Mouse (Mus musculus): Measurements from ENCODE around the gene Tenm2.

The Tenm2 gene

DNA sequence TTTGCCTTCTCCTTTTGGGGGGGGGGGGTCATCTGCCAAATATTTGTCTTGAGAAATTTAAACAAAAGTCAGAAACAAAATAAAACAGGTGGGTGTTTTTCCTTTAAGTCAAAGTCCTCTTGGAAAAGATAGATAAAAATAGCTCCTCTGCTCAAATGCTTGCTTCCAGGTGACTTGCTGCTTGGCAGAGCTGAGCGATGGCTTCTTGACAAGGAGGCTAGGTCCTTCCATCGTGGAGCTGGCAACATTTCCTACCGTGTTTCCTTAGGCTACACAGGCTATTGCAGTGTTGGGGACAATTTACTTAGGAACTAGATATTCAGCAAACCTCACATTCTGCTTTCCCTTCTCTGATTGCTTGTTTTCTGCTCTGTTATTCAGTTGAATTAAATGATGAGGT is 342.7 kb downstream of the Tenm2 start:
- no peak for DNase-seq

- DNase-seq = peak; percentile 25
These were observed 344.7 kb downstream of the Tenm2 start for GRCm38 (mm10) chr11:36891106-36891505.

DNA sequence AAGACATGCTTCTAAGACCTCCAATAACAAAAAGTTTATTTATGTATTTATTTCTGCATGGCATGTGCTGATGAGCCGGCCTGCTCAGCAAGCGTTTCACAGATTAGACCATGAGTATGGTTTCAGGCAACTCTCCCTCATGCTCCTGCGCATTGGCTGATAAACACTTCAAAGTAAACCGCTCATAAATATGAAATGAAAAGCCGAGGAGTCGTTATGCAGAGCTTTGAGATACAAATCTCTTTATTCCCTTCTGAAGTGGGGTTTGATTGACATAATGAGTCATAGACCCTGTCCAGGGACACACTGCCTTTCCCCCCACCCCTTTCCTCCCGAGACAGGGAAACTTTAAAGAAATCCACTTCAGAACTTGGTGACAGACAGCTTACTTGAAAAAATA is 348.3 kb downstream of the Tenm2 start:
- DNase-seq = no peak

DNA sequence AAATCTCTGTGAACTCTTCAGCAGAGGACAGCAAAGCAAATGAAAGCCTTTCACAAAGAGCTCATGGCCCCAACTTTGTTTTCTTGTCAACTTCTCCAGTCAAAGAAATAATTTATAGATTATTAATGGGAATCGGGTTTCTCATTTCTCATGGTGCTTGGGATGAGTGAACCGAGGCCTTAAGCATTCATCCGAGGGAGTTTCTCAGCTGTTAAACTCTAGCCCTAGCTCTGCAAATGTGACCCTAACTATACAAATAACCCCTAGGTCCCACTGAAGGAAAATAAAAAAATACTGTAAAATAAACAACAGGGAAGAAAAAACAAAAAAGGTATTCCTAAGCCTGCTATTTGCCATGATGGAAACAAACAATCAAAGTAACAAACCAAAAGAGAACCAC is 349.6 kb downstream of the Tenm2 start:
- DNase-seq = no peak

DNA sequence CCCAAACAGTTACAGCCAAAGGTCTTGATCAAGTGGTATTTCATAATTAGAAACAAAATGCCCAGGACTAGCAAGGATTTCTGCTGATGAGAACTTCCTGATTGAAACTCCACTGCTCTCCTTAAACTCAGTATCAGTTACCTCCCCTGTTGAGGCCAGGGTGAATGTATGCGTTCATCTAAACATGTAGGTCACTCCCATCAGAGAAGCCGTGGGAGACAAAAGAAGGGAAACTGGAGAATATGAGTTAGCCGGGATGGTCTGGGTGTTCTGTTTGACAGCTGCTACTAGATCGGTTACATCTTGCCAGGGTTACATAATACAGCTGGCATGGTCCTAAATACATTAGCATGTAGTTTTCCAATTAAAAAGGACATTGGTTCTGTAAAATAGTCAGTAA is 362.8 kb downstream of the Tenm2 start:
- DNase-seq = peak; percentile 26

GRCm38 (mm10) chr11:36870548-36870947 is 365.2 kb downstream of the Tenm2 start:
- DNase-seq = no peak

- no peak for DNase-seq
These were observed 384.1 kb downstream of the Tenm2 start for GRCm38 (mm10) chr11:36851690-36852089.

DNA sequence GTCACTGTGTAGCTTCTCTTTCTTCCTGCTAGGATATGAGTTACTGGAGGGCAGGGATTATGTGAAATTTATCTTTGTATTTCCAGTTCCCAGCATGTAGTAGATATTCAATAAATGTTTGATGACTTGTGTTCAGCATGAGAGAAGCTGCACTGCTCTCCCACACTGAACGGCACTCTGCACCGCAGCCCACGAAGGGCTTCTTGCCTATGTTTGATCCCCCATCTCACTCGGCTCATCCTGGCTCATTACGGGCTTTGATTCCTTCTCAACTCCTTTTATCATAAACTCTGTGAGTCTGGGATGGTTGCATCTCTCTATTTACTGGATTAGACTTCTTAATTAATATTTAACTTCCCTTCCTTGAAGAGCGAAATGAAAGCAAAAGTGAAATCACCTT is 388.3 kb downstream of the Tenm2 start:
- DNase-seq = no peak

DNA sequence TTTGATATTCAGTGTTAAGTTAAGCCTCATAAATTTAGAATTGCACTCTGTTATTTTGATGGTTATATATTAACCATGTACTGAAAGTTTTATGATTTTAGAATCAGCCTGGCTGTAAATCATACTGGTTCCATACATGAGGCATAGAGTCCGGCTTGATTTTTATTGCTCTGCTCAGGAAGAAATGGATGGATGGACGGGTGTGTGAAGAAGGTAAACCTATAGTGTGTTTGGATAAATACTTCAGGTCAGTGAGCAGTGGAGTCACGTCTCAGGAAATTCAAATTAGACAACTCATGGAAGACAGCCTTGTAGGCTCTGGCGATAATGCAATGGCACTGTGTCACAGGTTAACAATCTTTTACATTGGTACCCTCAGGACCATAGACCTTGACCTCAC is 402.9 kb downstream of the Tenm2 start:
- DNase-seq = no peak

GRCm38 (mm10) chr11:36831511-36831910 is 404.3 kb downstream of the Tenm2 start:
- peak; percentile 10 for DNase-seq

DNA sequence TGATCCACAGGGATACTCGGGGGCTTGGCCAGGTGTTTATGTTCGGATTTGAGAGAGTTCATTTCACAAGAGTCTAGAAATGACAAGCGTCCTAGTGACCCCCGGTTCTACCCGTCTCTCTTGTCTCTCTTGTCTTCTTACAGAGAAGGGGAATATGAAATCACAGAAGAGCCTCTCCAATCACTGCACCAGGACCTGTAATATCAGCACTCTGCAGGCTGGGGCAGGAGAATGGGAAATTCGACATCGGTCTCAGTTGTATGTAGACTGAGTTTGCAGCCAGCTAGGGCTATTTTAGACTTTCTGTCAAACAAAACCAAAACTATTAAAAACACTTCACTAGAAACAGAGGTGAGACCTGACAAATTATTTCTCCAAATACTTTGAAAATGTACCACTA is 411.1 kb downstream of the Tenm2 start:
- DNase-seq = no peak

- DNase-seq = no peak
These were observed 431.1 kb downstream of the Tenm2 start for GRCm38 (mm10) chr11:36804615-36805014.

DNA sequence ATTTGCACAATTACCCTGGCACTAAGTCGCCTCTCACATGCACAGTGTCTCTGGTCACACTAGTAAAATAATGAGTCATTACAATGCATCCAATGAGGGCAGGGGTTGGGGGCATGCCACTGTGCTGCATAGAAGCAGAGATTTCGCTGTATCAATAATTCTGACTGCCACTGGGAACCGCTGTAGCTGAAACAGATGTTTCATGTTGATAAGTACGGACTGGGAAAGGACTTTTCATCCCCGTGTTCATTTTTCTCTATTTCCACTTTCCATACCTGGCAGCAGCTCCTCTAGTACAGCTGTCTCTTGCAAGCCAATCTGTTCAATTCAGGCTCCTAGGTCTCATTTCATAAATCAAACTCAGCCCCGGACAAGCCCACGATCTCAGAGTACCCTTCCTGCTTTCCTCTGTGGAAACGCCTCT is 433.5 kb downstream of the Tenm2 start:
- DNase-seq = no peak

GRCm38 (mm10) chr11:36801683-36802082 is 434.1 kb downstream of the Tenm2 start:
- DNase-seq = no peak

- DNase-seq = peak; percentile 24
These were observed 436.4 kb downstream of the Tenm2 start for GRCm38 (mm10) chr11:36799409-36799808.

DNA sequence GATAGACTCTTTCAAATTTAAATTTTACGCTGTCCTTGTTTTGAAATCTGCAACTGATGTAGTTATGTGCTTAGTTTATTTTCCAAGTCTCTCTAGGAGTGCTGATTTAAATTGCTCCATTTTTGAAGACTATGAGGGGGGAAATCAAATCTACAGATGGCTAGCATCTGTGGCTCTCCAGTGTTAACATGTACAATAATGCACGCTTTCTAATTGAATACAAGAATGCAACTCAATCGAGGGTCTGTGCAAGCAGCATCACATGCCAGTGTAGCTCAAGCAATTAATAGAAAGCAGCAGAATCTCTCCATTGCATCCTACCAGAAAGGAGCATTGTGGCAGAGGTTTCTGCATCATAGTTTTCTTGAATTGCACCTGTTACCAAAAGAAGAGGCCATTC is 477.8 kb downstream of the Tenm2 start:
- DNase-seq = no peak

- DNase-seq = peak; percentile 14
These were observed 489.5 kb downstream of the Tenm2 start for GRCm38 (mm10) chr11:36746286-36746685.

DNA sequence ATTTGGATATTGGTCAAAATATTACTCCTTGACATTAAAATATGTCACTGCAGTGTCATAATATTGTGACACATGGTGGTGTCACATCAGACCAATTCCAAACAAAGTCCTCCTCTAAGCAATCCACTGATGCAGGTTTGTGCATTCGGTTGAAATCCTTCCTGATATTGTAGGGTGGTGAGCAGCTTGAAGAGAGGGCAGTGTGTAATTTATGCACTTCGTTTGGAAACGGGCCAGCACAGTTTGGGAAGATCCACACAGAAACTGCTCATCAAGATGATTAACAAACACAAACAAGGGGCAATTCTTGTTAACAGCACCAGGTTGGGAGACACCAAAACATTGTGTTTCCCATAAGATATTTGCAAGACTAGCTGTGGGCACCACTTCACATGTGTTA is 508.0 kb downstream of the Tenm2 start:
- DNase-seq = no peak

GRCm38 (mm10) chr11:36702881-36703280 is 532.9 kb downstream of the Tenm2 start:
- no peak for DNase-seq

DNA sequence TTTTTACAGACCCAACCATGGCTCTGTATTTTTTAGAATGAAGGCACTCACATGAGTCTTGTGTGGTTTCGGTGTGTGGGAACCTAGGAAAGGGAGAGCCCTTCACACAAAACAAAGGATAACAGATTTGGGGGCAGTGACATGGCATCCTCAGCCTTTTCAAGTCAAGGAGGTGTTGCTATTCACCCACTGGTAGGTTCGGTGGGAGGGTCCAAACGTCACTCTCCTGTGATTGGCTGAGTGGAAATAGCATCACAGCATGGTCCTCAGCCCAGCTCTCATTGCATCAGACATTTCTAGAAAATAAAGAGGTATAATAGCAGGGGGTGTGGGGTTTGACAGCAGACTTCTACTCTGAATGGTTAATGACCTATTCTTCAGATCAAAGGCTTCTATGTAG is 534.8 kb downstream of the Tenm2 start:
- DNase-seq = no peak

DNA sequence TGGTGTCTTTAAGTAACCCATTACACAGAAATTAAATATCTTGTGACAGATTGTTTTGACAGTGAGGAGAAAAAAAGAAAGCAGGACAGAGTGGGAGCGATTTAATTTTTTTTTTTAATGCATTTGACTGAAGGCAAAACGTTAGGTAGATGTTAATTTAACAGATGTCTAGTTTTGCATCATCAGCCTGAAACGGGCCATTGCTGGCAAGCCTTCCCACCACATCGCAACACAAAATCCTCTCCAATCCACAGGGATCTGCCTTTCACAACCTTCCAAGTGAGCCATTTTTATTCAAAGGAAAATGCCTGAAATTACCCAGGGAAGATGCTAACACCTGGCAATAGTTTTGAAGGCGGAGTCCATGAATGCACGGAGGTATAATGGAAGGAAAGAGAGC is 535.6 kb downstream of the Tenm2 start:
- no peak for DNase-seq

DNA sequence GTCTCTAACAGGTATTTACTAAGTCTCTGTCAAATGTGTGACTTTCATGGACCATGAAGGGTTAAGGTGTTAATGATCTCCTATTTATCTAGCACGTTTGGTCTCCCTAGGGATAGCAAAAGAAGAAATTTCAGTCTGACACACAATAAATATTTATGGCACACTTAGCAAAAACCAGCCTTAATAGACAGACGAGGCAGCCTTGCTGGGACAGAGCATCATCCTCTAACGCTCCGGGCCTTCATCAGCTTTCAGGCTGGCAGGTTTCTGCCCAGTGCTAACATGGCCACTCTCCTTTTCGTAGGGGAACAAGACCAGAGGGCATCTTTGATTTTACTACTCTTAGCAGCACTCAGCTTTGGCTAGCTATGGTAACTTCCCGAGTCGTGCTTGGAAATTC is 537.5 kb downstream of the Tenm2 start:
- no peak for DNase-seq

- DNase-seq = no peak
These were observed 537.9 kb downstream of the Tenm2 start for GRCm38 (mm10) chr11:36697816-36698215.

- DNase-seq = peak; percentile 76
These were observed 538.6 kb downstream of the Tenm2 start for GRCm38 (mm10) chr11:36697021-36697639.

DNA sequence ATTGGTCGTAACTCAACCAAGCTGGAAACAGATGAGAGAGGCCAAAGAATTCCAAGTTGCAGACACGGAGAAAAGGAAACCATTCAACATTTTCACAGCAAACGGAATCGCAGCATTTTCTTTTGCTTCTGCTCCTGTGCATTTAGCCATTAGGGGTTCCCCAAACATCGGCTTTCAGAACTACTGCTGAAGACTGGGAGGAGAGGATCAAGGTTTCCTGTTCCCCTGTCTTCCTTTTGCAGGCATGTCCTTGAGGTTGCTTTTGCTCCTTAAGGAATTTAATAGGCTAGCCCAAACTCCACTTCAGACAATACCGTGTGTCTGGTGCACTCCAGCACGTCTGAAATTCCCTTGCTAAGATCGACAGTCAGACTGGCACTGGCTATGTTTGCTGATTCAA is 541.0 kb downstream of the Tenm2 start:
- no peak for DNase-seq

- DNase-seq = no peak
These were observed 543.1 kb downstream of the Tenm2 start for GRCm38 (mm10) chr11:36692637-36693036.
